Mouse (Mus musculus): ENCODE data around the gene Cldn7. TPM values are rescaled to one million over a fixed set of nuclear protein-coding genes. Genes with fewer than 3 reads are reported as not detected.
"Not testable (repeated sequence)": the region's sequence is repeated elsewhere in the genome, so short reads cannot be mapped to it uniquely, and the experiment has no call there.

The Cldn7 gene
- polyA plus RNA-seq (2014; fragmentation: Nextera tagmentation; extraction: Ambion mirVana), result 2.4 and 3.0 TPM in 2 replicates

GRCm38 (mm10) chr11:69964650-69965270 is at the start of gene Cldn7:
Gene Cldn7, plus strand, starts transcription at chr11:69964779.
- peak within 1 kb of the TSS; percentile 33 for H3K4me3 ChIP-seq (ENCODE audit: low read depth, low read length)
- peaks cover 62% of the 10 kb centered on the region for H3K27me3 ChIP-seq (ENCODE audit: control insufficient read depth, insufficient read depth, low read length)
- no peak within 1 kb of the TSS for H3K9ac ChIP-seq (ENCODE audit: low read depth, low read length)
- H3K36me3 ChIP-seq (ENCODE audit: control insufficient read depth, insufficient read depth, low read length), result no peaks in the 10 kb centered on the region
- H3K4me2 ChIP-seq, result peak within 1 kb of the TSS; percentile 44
- H3K9me3 ChIP-seq (replicated peaks; ENCODE audit: control insufficient read depth, low read length), result no peaks in the 10 kb centered on the region
- no peak within 1 kb of the TSS for H3K27ac ChIP-seq (ENCODE audit: low read depth, low read length)
- no peak for ATAC-seq (replicated peaks; ENCODE audit: insufficient number of reproducible peaks, low FRiP score, low TSS enrichment)
- H3K4me1 ChIP-seq (ENCODE audit: control insufficient read depth, insufficient read depth, low read length), result peaks cover 10% of the 10 kb centered on the region
- WGBS (ENCODE audit: insufficient replicate concordance), result 10% methylated on average over 24 of the region's 24 CpGs

GRCm38 (mm10) chr11:69914917-69915430 is 49.6 kb upstream of the Cldn7 start:
- no peak for ATAC-seq (replicated peaks; ENCODE audit: insufficient number of reproducible peaks, low FRiP score, low TSS enrichment)
- H3K9ac ChIP-seq (ENCODE audit: low read depth, low read length), result peak overlapping the region; percentile 94
- H3K9me3 ChIP-seq (replicated peaks; ENCODE audit: control insufficient read depth, low read length), result no peaks in the 10 kb centered on the region
- H3K27me3 ChIP-seq (ENCODE audit: control insufficient read depth, insufficient read depth, low read length), result no peaks in the 10 kb centered on the region
- H3K4me3 ChIP-seq (ENCODE audit: low read depth, low read length), result peak overlapping the region; percentile 90
- peak overlapping the region; percentile 99 for H3K4me2 ChIP-seq
- H3K36me3 ChIP-seq (ENCODE audit: control insufficient read depth, insufficient read depth, low read length), result peaks cover 44% of the 10 kb centered on the region
- H3K4me1 ChIP-seq (ENCODE audit: control insufficient read depth, insufficient read depth, low read length), result peaks cover 33% of the 10 kb centered on the region
- no peak overlapping the region; the same call in 1 of the 2 replicates for H3K27ac ChIP-seq (ENCODE audit: low read depth, low read length)
- WGBS (ENCODE audit: insufficient replicate concordance), result 36% methylated on average over 9 of the region's 9 CpGs

- ATAC-seq (replicated peaks; ENCODE audit: insufficient number of reproducible peaks, low FRiP score, low TSS enrichment), result no peak
- H3K9me3 ChIP-seq (replicated peaks; ENCODE audit: control insufficient read depth, low read length), result no peaks in the 10 kb centered on the region
- peak overlapping the region; percentile 70 for H3K27ac ChIP-seq (ENCODE audit: low read depth, low read length)
- no peaks in the 10 kb centered on the region for H3K27me3 ChIP-seq (ENCODE audit: control insufficient read depth, insufficient read depth, low read length)
- 55% methylated on average over 5 of the region's 5 CpGs for WGBS (ENCODE audit: insufficient replicate concordance)
- peaks cover 37% of the 10 kb centered on the region for H3K36me3 ChIP-seq (ENCODE audit: control insufficient read depth, insufficient read depth, low read length)
- peak overlapping the region; percentile 99 for H3K4me2 ChIP-seq
- peak overlapping the region; percentile 90 for H3K4me3 ChIP-seq (ENCODE audit: low read depth, low read length)
- peaks cover 33% of the 10 kb centered on the region for H3K4me1 ChIP-seq (ENCODE audit: control insufficient read depth, insufficient read depth, low read length)
- peak overlapping the region; percentile 46; the same call in 1 of the 2 replicates for H3K9ac ChIP-seq (ENCODE audit: low read depth, low read length)
Observed at GRCm38 (mm10) chr11:69915667-69916627, 48.6 kb upstream of the Cldn7 start.

- 51% methylated on average over 7 of the region's 7 CpGs for WGBS (ENCODE audit: insufficient replicate concordance)
- Histone ChIP-seq H3K27ac (ENCODE audit: low read depth, low read length) (0 out of 2 replicates have a peak overlapping the region, but pooled peaks have one; percentile 7), H3K36me3 (ENCODE audit: control insufficient read depth, insufficient read depth, low read length) (peaks cover 29% of the 10 kb centered on the region), H3K4me2 (peak overlapping the region; percentile 21; the same call in 1 of the 2 replicates), H3K4me1 (ENCODE audit: control insufficient read depth, insufficient read depth, low read length) (peaks cover 33% of the 10 kb centered on the region)
- H3K4me3 ChIP-seq (ENCODE audit: low read depth, low read length); H3K27me3 ChIP-seq (ENCODE audit: control insufficient read depth, insufficient read depth, low read length); H3K9ac ChIP-seq (ENCODE audit: low read depth, low read length); H3K9me3 ChIP-seq (replicated peaks; ENCODE audit: control insufficient read depth, low read length); ATAC-seq (replicated peaks; ENCODE audit: insufficient number of reproducible peaks, low FRiP score, low TSS enrichment): not testable (repeated sequence)
Observed at GRCm38 (mm10) chr11:69916652-69917378, 47.8 kb upstream of the Cldn7 start.

- H3K4me2 ChIP-seq, result no peak overlapping the region; the same call in none of the 2 replicates
- 82% methylated on average over 8 of the region's 8 CpGs for WGBS (ENCODE audit: insufficient replicate concordance)
- no peaks in the 10 kb centered on the region for H3K27me3 ChIP-seq (ENCODE audit: control insufficient read depth, insufficient read depth, low read length)
- no peak overlapping the region for H3K4me3 ChIP-seq (ENCODE audit: low read depth, low read length)
- ATAC-seq (replicated peaks; ENCODE audit: insufficient number of reproducible peaks, low FRiP score, low TSS enrichment), result no peak
- H3K9me3 ChIP-seq (replicated peaks; ENCODE audit: control insufficient read depth, low read length), result no peaks in the 10 kb centered on the region
- peaks cover 37% of the 10 kb centered on the region for H3K4me1 ChIP-seq (ENCODE audit: control insufficient read depth, insufficient read depth, low read length)
- H3K27ac ChIP-seq (ENCODE audit: low read depth, low read length), result no peak overlapping the region
- no peak overlapping the region for H3K9ac ChIP-seq (ENCODE audit: low read depth, low read length)
- H3K36me3 ChIP-seq (ENCODE audit: control insufficient read depth, insufficient read depth, low read length), result peaks cover 23% of the 10 kb centered on the region
Observed at GRCm38 (mm10) chr11:69917379-69917948, 47.1 kb upstream of the Cldn7 start.

- Histone ChIP-seq H3K36me3 (ENCODE audit: control insufficient read depth, insufficient read depth, low read length) (peaks cover 23% of the 10 kb centered on the region), H3K27me3 (ENCODE audit: control insufficient read depth, insufficient read depth, low read length) (no peaks in the 10 kb centered on the region), H3K4me3 (ENCODE audit: low read depth, low read length) (no peak overlapping the region), H3K4me1 (ENCODE audit: control insufficient read depth, insufficient read depth, low read length) (peaks cover 36% of the 10 kb centered on the region), H3K9ac (ENCODE audit: low read depth, low read length) (no peak overlapping the region), H3K4me2 (no peak overlapping the region; the same call in 1 of the 2 replicates), H3K27ac (ENCODE audit: low read depth, low read length) (no peak overlapping the region), H3K9me3 (replicated peaks; ENCODE audit: control insufficient read depth, low read length) (no peaks in the 10 kb centered on the region)
- WGBS (ENCODE audit: insufficient replicate concordance), result 82% methylated on average over 5 of the region's 5 CpGs
- no peak for ATAC-seq (replicated peaks; ENCODE audit: insufficient number of reproducible peaks, low FRiP score, low TSS enrichment)
Observed at GRCm38 (mm10) chr11:69918118-69918517, 46.5 kb upstream of the Cldn7 start.

GRCm38 (mm10) chr11:69919053-69919452 is 45.5 kb upstream of the Cldn7 start:
- Histone ChIP-seq H3K4me2 (peak overlapping the region; percentile 72), H3K36me3 (ENCODE audit: control insufficient read depth, insufficient read depth, low read length) (peaks cover 21% of the 10 kb centered on the region), H3K4me3 (ENCODE audit: low read depth, low read length) (peak overlapping the region; percentile 95), H3K4me1 (ENCODE audit: control insufficient read depth, insufficient read depth, low read length) (peaks cover 32% of the 10 kb centered on the region), H3K27me3 (ENCODE audit: control insufficient read depth, insufficient read depth, low read length) (no peaks in the 10 kb centered on the region), H3K27ac (ENCODE audit: low read depth, low read length) (peak overlapping the region; percentile 98), H3K9ac (ENCODE audit: low read depth, low read length) (peak overlapping the region; percentile 99), H3K9me3 (replicated peaks; ENCODE audit: control insufficient read depth, low read length) (no peaks in the 10 kb centered on the region)
- no peak for ATAC-seq (replicated peaks; ENCODE audit: insufficient number of reproducible peaks, low FRiP score, low TSS enrichment)
- 82% methylated on average over 9 of the region's 9 CpGs for WGBS (ENCODE audit: insufficient replicate concordance)

Data from heart, embryonic 11.5 days (tissue).